Mouse (Mus musculus) midbrain, embryonic 16.5 days (tissue): ENCODE measurements around the gene Olfr177. TPM values are rescaled to one million over a fixed set of nuclear protein-coding genes. Genes with fewer than 3 reads are reported as not detected.

Experiments used
- ATAC-seq: fragments of 200-750 bp; cut with Nextera tagmentation; 2 replicates; pipeline ENCODE4 v1.8.0; 2017; ENCODE audit warnings: moderate TSS enrichment
- H3K27ac ChIP-seq: fragments of 300-500 bp; sonication (generic); 2 replicates; pipeline ENCODE4 v1.5.1; 2014; ENCODE audit warnings: mild to moderate bottlenecking, low read length, mixed read lengths
- H3K27me3 ChIP-seq: fragments of 300-500 bp; sonication (generic); 2 replicates; pipeline ENCODE4 v1.6.1; 2014; ENCODE audit warnings: low read depth, low read length, mixed read lengths; ENCODE audit not compliant: control insufficient read depth, insufficient read depth
- H3K36me3 ChIP-seq: fragments of 300-500 bp; sonication (generic); 2 replicates; pipeline ENCODE4 v1.6.1; 2014; ENCODE audit warnings: mild to moderate bottlenecking, low read length, moderate library complexity, mixed read lengths; ENCODE audit not compliant: control insufficient read depth, insufficient read depth
- H3K4me1 ChIP-seq: fragments of 300-500 bp; sonication (generic); 2 replicates; pipeline ENCODE4 v1.6.1; 2014; ENCODE audit warnings: mild to moderate bottlenecking, low read length, mixed read lengths; ENCODE audit not compliant: control insufficient read depth, insufficient read depth
- H3K4me2 ChIP-seq: fragments of 300-500 bp; sonication (generic); 2 replicates; pipeline ENCODE4 v1.6.1; 2014; ENCODE audit warnings: mild to moderate bottlenecking, low read length, mixed read lengths
- H3K4me3 ChIP-seq: fragments of 300-500 bp; sonication (generic); 2 replicates; pipeline ENCODE4 v1.5.1; 2014; ENCODE audit warnings: low read depth, mild to moderate bottlenecking, low read length, moderate library complexity, mixed read lengths
- H3K9ac ChIP-seq: fragments of 300-500 bp; sonication (generic); 2 replicates; pipeline ENCODE4 v1.6.1; 2014; ENCODE audit warnings: low read depth, low read length, mixed read lengths
- H3K9me3 ChIP-seq: fragments of 300-500 bp; sonication (generic); replicated peaks from 2 replicates; pipeline ENCODE4 v1.6.1; 2014; ENCODE audit warnings: mild to moderate bottlenecking, low read length, mixed read lengths; ENCODE audit not compliant: control insufficient read depth, poor library complexity, severe bottlenecking
- WGBS: fragments of 180-500 bp; shearing (Covaris S2); extraction: QIAGEN DNeasy Blood & Tissue Kit; methylation state at CpG from one replicate; pipeline ENCODE4 v1.1.7; 2014; 5-methylcytosine and 5-hydroxymethylcytosine counted together
- polyA plus RNA-seq: library from polyadenylated mRNA; unstranded; fragments of >200 nt; fragmentation: Nextera tagmentation; extraction: Ambion mirVana; gene quantifications from 2 replicates; pipeline ENCODE4 v1.2.1, GENCODE M21; 2015

Gene Olfr177
- polyA plus RNA-seq: not detected in 2 replicates

DNA sequence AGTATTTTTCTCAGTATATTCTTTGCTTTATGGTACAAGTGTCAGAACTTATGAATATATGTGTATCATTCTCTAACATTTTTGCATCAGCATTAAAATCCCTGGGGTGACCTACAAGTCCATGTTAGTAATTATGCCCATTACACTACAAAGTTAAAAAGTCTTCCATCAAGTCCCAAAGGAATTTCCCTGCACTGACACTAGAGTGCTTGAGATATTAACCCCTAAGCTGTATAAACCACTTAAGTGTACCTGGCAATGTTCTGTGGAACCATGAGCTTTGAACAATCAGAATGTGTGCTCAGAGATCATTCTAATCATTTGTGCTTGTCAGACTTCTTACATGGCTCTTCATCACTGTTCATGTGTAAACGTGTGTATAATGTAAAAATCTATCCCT, at the start of gene Olfr177:
Gene Olfr177, minus strand, starts transcription at position 101 of the 400 bp plus-strand sequence.
- H3K9me3 ChIP-seq: no peaks in the 10 kb centered on the region
- 72% methylated on average over 1 of the region's 1 CpGs for WGBS
- no peak for ATAC-seq
- H3K9ac ChIP-seq: no peak within 1 kb of the TSS
- H3K27ac ChIP-seq: no peak within 1 kb of the TSS
- H3K4me1 ChIP-seq: no peaks in the 10 kb centered on the region
- H3K36me3 ChIP-seq: no peaks in the 10 kb centered on the region
- no peak within 1 kb of the TSS for H3K4me3 ChIP-seq
- H3K4me2 ChIP-seq: no peak within 1 kb of the TSS
- H3K27me3 ChIP-seq: no peaks in the 10 kb centered on the region

GRCm38 (mm10) chr16:58891963-58892362, 17.4 kb upstream of the Olfr177 start, which contains the start of gene Olfr178:
TSS of gene Olfr178 (minus strand) at chr16:58892063.
- 92% methylated on average over 3 of the region's 3 CpGs for WGBS
- H3K36me3 ChIP-seq: no peaks in the 10 kb centered on the region

DNA sequence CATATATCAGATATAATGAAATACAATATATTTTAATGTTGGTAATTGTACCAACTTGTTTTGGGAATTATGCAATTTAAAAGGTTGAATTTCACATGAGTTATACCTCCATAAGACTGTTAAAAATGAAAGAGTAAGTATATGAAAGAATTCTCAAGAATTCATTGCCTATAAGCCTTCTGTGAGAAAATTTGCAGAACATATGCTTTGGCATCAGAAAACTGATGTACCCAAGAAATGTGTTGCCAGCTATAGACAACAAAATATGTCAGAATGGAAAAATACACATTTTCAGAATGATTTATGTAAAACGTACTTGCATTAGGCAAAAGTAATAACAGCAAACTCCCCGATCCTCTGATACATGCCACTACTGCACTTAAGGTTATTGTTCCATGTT, 9.8 kb upstream of the Olfr177 start:
- Histone ChIP-seq H3K27me3 (no peaks in the 10 kb centered on the region), H3K36me3 (no peaks in the 10 kb centered on the region), H3K4me2 (no peak overlapping the region), H3K9ac (no peak overlapping the region), H3K27ac (no peak overlapping the region), H3K4me3 (no peak overlapping the region), H3K9me3 (no peaks in the 10 kb centered on the region), H3K4me1 (no peaks in the 10 kb centered on the region)
- 94% methylated on average over 2 of the region's 2 CpGs for WGBS
- no peak for ATAC-seq

More at GRCm38 (mm10) chr16:58891963-58892362, 17.4 kb upstream of the Olfr177 start, which contains the start of gene Olfr178:
- no peaks in the 10 kb centered on the region; the same call in 1 of the 2 replicates for H3K9me3 ChIP-seq
- no peaks in the 10 kb centered on the region for H3K27me3 ChIP-seq
- ATAC-seq: no peak
- H3K27ac ChIP-seq: no peak within 1 kb of the TSS
- H3K4me2 ChIP-seq: no peak within 1 kb of the TSS
- H3K9ac ChIP-seq: no peak within 1 kb of the TSS
- H3K4me1 ChIP-seq: no peaks in the 10 kb centered on the region
- no peak within 1 kb of the TSS for H3K4me3 ChIP-seq

GRCm38 (mm10) chr16:58861479-58861878, 13.1 kb downstream of the Olfr177 start:
- Histone ChIP-seq H3K4me3 (no peak overlapping the region), H3K36me3 (no peaks in the 10 kb centered on the region), H3K27ac (no peak overlapping the region), H3K4me2 (no peak overlapping the region), H3K9ac (no peak overlapping the region), H3K4me1 (no peaks in the 10 kb centered on the region), H3K27me3 (no peaks in the 10 kb centered on the region), H3K9me3 (no peaks in the 10 kb centered on the region)
- ATAC-seq: no peak
- WGBS: 59% methylated on average over 1 of the region's 1 CpGs

DNA sequence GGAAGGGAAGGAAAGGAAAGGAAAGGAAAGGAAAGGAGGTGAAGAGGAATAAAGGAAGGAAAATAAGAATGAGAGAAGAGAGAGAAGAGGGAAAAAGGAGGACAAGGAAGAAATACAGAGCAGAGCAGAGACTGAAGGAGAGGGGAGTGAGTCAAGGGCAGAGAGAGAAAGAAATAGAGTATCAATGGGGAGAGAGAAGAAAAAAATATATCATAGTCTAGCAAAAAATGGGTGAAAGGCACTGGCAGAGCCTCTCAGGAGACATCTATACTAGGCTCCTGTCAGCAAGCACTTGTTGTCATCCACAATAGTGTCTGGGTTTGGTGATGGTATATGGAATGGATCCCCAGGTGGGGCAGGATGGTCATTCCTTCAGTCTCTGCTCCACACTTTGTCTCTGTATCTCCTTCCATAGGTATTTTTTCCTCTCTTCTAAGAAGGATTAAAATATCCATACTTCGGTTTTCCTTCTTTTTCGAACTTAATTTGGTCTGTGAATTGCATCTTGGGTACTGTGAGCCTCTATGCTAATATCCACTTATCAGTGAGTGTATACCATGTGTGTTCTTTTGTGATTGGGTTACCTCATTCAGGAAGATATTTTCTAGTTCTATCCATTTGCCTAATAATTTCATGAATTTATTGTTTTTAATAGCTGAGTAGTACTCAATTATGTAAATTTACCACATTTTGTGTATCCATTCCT, 14.4 kb downstream of the Olfr177 start:
- H3K36me3 ChIP-seq: no peaks in the 10 kb centered on the region
- no peaks in the 10 kb centered on the region for H3K9me3 ChIP-seq
- H3K27ac ChIP-seq: no peak overlapping the region
- H3K4me3 ChIP-seq: no peak overlapping the region
- H3K9ac ChIP-seq: no peak overlapping the region
- no peak for ATAC-seq
- H3K4me2 ChIP-seq: no peak overlapping the region
- 88% methylated on average over 2 of the region's 2 CpGs for WGBS
- no peaks in the 10 kb centered on the region for H3K27me3 ChIP-seq
- no peaks in the 10 kb centered on the region for H3K4me1 ChIP-seq

DNA sequence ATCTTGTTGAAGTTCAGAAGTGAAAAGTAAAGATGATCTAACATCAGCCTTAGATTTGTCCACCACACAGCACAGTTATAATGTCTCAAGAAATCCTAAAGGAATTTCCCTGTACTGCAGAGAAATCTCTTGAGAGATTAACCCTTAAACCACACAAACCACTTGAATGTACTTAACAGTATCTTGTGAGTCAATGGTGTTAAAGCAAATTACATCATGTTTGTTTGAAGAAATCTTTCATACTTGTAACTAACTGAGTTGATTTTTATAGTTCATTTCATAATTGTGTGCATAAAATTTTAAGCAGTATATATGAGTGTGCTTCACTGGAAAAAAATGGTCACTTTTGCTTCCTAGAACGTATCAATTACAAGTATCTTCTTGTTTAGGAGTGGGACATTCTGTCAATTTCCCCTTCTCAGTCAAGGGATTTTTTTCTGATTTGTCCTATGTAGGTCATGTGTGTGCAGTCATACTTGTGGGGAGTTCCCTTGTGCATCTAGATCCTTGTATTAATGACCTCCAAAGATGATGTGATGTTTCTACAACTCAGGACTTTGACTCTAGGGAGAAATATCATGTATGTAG, 47.7 kb downstream of the Olfr177 start, which contains the start of gene Olfr175-ps1:
Gene Olfr175-ps1, minus strand, starts transcription at position 51 of the 588 bp plus-strand sequence.
- Histone ChIP-seq H3K36me3 (no peaks in the 10 kb centered on the region), H3K9me3 (no peaks in the 10 kb centered on the region), H3K4me3 (no peak within 1 kb of the TSS), H3K4me2 (no peak within 1 kb of the TSS), H3K9ac (no peak within 1 kb of the TSS), H3K27me3 (no peaks in the 10 kb centered on the region), H3K4me1 (no peaks in the 10 kb centered on the region), H3K27ac (no peak within 1 kb of the TSS)
- WGBS: 87% methylated on average over 1 of the region's 1 CpGs
- ATAC-seq: no peak

Other genes starting within 250 kb of the Olfr177 start
- not detected in 2 replicates for gene E330017A01Rik, start 236.0 kb downstream of the Olfr177 start, polyA plus RNA-seq
- gene Cpox, start 204.5 kb downstream of the Olfr177 start, polyA plus RNA-seq: 13.5 and 13.6 TPM in 2 replicates
- 0.18 TPM in 1 of 2 replicates, not detected in the other for gene Gpr15, start 155.7 kb downstream of the Olfr177 start, polyA plus RNA-seq
- gene Cldnd1, start 146.9 kb downstream of the Olfr177 start, polyA plus RNA-seq: 144 and 152 TPM in 2 replicates
- not detected in 2 replicates for gene Olfr172, start 111.6 kb downstream of the Olfr177 start, polyA plus RNA-seq
- gene Olfr173, start 74.5 kb downstream of the Olfr177 start, polyA plus RNA-seq: not detected in 2 replicates
- not detected in 2 replicates for gene Olfr175-ps1, start 48.0 kb downstream of the Olfr177 start, polyA plus RNA-seq
- not detected in 2 replicates for gene Olfr178, start 17.3 kb upstream of the Olfr177 start, polyA plus RNA-seq
- gene Olfr181, start 54.0 kb upstream of the Olfr177 start, polyA plus RNA-seq: not detected in 2 replicates
- not detected in 2 replicates for gene Olfr180, start 54.6 kb upstream of the Olfr177 start, polyA plus RNA-seq
- not detected in 2 replicates for gene Olfr183, start 120.6 kb upstream of the Olfr177 start, polyA plus RNA-seq
- gene Olfr186, start 155.5 kb upstream of the Olfr177 start, polyA plus RNA-seq: not detected in 2 replicates
- not detected in 2 replicates for gene Olfr187, start 165.0 kb upstream of the Olfr177 start, polyA plus RNA-seq
- not detected in 2 replicates for gene Olfr190, start 203.2 kb upstream of the Olfr177 start, polyA plus RNA-seq
- not detected in 2 replicates for gene Olfr191, start 215.1 kb upstream of the Olfr177 start, polyA plus RNA-seq
- gene Olfr193, start 237.1 kb upstream of the Olfr177 start, polyA plus RNA-seq: not detected in 2 replicates
- not detected in 2 replicates for gene Olfr194, start 246.3 kb upstream of the Olfr177 start, polyA plus RNA-seq